Mouse (Mus musculus): ENCODE measurements around the gene Tnip3.

DNA sequence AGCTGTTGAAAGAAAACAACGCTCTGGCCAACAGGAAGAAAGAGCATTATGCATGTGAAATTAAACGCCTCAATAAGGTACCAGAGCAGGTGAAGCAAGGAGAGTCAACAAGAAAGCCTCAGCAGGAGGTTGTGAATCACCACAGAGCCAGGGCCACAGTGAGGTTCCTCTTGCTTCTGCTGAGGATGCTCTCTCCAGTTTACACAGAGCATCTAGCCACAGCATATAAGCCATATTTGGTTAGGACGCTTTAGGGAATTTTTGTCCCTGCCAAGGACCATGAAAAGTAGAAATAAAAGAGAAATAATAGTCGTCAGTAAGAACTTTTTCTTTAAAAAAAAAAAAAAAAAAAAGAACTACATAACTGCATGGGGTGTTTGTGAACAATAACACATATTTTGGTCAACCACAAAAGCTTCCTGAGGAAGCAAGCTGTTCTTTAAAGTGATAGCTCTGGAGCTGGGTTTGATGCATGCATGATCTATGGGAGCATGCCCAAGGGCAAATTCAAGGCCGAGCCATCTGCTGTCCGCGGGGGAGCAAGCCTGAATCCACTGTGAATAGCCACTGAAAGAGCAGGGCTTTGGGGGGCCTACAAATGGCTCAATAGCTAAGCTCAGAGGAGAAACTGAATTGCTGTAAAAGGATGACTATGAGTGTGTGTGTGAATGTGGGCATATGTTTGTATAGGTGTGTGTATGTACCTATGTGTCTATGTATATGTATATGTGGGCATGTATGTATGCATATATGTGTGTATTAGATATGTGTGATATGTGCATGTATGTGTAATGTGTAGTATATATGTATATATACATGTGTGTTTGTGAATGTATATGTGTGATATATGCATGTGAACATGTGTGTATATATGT lies 75.0 kb downstream of the Tnip3 start:
- TF ChIP-seq POLR2A (IDR thresholded peaks at IDR 0.05; ENCODE audit: insufficient read depth, low read length): no peak
- no peak for TF ChIP-seq CTCF (IDR thresholded peaks at IDR 0.05; ENCODE audit: low read depth, low read length)
